Mouse (Mus musculus) stomach, postnatal 0 days (tissue): ENCODE measurements around the gene Sct. TPM values are rescaled to one million over a fixed set of nuclear protein-coding genes. Genes with fewer than 3 reads are reported as not detected.
A peak's percentile ranks its signal among the peaks of the same experiment; 100 is the strongest.

Experiments
- ATAC-seq: fragments of 200-750 bp; cut with Nextera tagmentation; 2 replicates; pipeline ENCODE4 v1.8.0; 2017; ENCODE audit not compliant: low FRiP score, low TSS enrichment
- DNase-seq: peaks from one replicate; pipeline ENCODE4 v3.0.0-alpha.2; 2016; ENCODE audit warnings: low spot score
- H3K27ac ChIP-seq: fragments of 300-500 bp; sonication (generic); replicated peaks from 2 replicates; pipeline ENCODE4 v1.5.1; 2014; ENCODE audit warnings: mild to moderate bottlenecking, control low read depth
- H3K27me3 ChIP-seq: fragments of 300-500 bp; sonication (generic); 2 replicates; pipeline ENCODE4 v1.6.1; 2014; ENCODE audit warnings: low read length; ENCODE audit not compliant: control insufficient read depth, insufficient read depth
- H3K36me3 ChIP-seq: fragments of 300-500 bp; sonication (generic); 2 replicates; pipeline ENCODE4 v1.6.1; 2014; ENCODE audit warnings: low read length, mixed read lengths; ENCODE audit not compliant: control insufficient read depth, insufficient read depth
- H3K4me1 ChIP-seq: fragments of 300-500 bp; sonication (generic); replicated peaks from 2 replicates; pipeline ENCODE4 v1.6.1; 2014; ENCODE audit warnings: antibody characterized with exemption; ENCODE audit not compliant: control insufficient read depth, insufficient read depth
- H3K4me2 ChIP-seq: fragments of 300-500 bp; sonication (generic); replicated peaks from 2 replicates; pipeline ENCODE4 v1.6.1; 2014; ENCODE audit warnings: low read depth, mild to moderate bottlenecking, control low read depth, moderate library complexity
- H3K4me3 ChIP-seq: fragments of 300-500 bp; sonication (generic); 2 replicates; pipeline ENCODE4 v1.5.1; 2014; ENCODE audit warnings: low read depth, low read length, control low read depth
- H3K9ac ChIP-seq: fragments of 300-500 bp; sonication (generic); 2 replicates; pipeline ENCODE4 v1.6.1; 2014; ENCODE audit warnings: mild to moderate bottlenecking, low read length, control low read depth, mixed read lengths
- H3K9me3 ChIP-seq: fragments of 300-500 bp; sonication (generic); 2 replicates; pipeline ENCODE4 v1.6.1; 2016; ENCODE audit warnings: low read length; ENCODE audit not compliant: control insufficient read depth
- CTCF ChIP-seq: IDR thresholded peaks from 2 replicates; pipeline ENCODE4 v1.5.1; 2016; ENCODE audit warnings: antibody characterized with exemption, low read depth, mild to moderate bottlenecking, moderate library complexity
- EP300 ChIP-seq: optimal IDR thresholded peaks from 2 replicates; pipeline ENCODE3; 2016; ENCODE audit warnings: antibody characterized with exemption
- WGBS: fragments of 180-500 bp; shearing (Covaris S2); extraction: QIAGEN DNeasy Blood & Tissue Kit; methylation state at CpG from one replicate; pipeline ENCODE4 v1.1.7; 2014; 5-methylcytosine and 5-hydroxymethylcytosine counted together
- polyA plus RNA-seq: library from polyadenylated mRNA; unstranded; fragments of >200 nt; fragmentation: Nextera tagmentation; extraction: Ambion mirVana; gene quantifications from 2 replicates; pipeline ENCODE4 v1.2.1, GENCODE M21; 2015

Gene Sct
- polyA plus RNA-seq, 1 experiment from 2014 or later = 2.2 TPM

DNA sequence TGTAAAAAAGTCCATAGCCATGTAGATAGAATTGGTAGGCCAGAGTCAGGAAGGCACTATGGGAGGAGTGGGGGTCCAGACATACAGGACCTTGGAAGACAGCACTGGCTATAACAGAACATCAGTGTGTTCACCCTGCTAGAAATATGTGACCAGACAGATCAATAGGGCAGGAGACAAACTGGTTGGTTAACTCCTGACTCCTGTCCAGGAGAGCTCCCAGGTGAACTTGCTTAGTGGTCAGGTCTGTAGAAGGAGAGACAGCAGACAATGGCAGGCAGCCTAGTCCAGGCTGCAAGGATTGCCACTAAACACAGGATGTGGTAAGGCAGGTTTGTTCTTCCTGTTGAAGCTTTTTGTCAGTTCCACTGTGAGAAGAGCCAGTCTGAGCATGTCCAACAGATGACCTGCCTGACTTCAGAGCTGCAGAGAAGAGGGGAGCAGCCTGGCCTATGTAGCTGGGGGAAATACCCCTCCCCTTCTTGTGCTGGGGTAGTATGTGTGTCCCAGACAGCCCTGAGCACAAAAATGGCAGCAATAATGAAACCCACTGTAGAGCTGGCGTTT, 23.9 kb upstream of the Sct start:
- TF ChIP-seq EP300 = no peak
- no peak for TF ChIP-seq CTCF
- WGBS = 88% methylated on average over 1 of the region's 1 CpGs
- no peak overlapping the region for H3K9ac ChIP-seq
- no peaks in the 10 kb centered on the region for H3K27me3 ChIP-seq
- no peak overlapping the region for H3K4me3 ChIP-seq
- ATAC-seq (no peak), DNase-seq (no peak)
- no peaks in the 10 kb centered on the region for H3K9me3 ChIP-seq
- peaks cover 38% of the 10 kb centered on the region for H3K36me3 ChIP-seq
- no peaks in the 10 kb centered on the region for H3K4me1 ChIP-seq
- no peak overlapping the region for H3K27ac ChIP-seq
- H3K4me2 ChIP-seq = no peak overlapping the region

DNA sequence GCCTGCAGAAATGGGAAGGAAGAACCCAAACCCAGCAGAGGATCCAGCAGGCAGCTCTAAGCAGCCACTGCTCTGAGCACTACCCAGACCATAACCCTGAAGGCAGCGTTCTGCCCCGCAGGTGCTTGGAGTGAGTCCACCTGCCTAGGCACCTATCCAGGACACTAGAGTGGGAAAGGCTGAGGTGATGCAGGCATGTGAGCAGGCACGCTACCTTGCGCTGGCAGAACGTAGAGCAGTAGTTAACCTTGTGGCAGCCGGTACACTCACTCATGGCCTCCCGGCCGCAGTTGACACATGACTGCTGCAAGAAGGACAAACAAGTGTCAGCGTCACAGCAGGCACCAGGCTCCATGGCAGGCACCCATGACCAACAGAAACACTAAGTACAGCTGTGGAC, 22.5 kb upstream of the Sct start:
- WGBS = 96% methylated on average over 9 of the region's 9 CpGs
- H3K4me2 ChIP-seq = no peak overlapping the region
- H3K4me1 ChIP-seq = no peaks in the 10 kb centered on the region
- H3K4me3 ChIP-seq = no peak overlapping the region
- H3K9me3 ChIP-seq = no peaks in the 10 kb centered on the region
- no peak overlapping the region for H3K27ac ChIP-seq
- no peak overlapping the region for H3K9ac ChIP-seq
- H3K36me3 ChIP-seq = peaks cover 28% of the 10 kb centered on the region
- no peaks in the 10 kb centered on the region for H3K27me3 ChIP-seq
- ATAC-seq (no peak), DNase-seq (no peak)
- no peak for TF ChIP-seq EP300
- no peak for TF ChIP-seq CTCF

DNA sequence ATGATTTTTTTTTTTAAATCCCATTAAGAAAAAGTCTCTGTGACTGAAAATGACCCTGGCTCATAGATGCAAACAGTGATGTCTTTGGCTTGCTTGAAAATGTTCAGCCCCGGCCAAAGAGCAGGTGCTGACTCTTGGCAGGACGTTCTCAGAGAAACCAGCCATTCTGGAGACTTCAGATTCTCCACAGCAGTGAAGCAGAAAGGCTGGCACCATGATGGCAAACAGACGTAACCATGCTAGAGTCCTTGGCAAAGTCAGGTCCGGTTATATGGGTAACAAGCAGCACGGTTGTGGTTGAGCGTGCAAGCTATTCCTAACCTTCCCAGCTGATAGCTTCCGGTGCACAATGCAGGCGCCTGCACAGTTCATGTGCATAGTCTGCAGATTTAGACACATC, 20.2 kb upstream of the Sct start:
- no peak overlapping the region for H3K4me2 ChIP-seq
- H3K4me1 ChIP-seq = no peaks in the 10 kb centered on the region
- TF ChIP-seq CTCF = no peak
- H3K4me3 ChIP-seq = no peak overlapping the region
- DNase-seq (no peak), ATAC-seq (no peak)
- 92% methylated on average over 8 of the region's 8 CpGs for whole genome bisulfite sequencing
- peaks cover 4% of the 10 kb centered on the region; the same call in 1 of the 2 replicates for H3K27me3 ChIP-seq
- H3K9me3 ChIP-seq = no peaks in the 10 kb centered on the region
- no peak overlapping the region for H3K27ac ChIP-seq
- no peak overlapping the region for H3K9ac ChIP-seq
- H3K36me3 ChIP-seq = peaks cover 19% of the 10 kb centered on the region; the same call in 1 of the 2 replicates

DNA sequence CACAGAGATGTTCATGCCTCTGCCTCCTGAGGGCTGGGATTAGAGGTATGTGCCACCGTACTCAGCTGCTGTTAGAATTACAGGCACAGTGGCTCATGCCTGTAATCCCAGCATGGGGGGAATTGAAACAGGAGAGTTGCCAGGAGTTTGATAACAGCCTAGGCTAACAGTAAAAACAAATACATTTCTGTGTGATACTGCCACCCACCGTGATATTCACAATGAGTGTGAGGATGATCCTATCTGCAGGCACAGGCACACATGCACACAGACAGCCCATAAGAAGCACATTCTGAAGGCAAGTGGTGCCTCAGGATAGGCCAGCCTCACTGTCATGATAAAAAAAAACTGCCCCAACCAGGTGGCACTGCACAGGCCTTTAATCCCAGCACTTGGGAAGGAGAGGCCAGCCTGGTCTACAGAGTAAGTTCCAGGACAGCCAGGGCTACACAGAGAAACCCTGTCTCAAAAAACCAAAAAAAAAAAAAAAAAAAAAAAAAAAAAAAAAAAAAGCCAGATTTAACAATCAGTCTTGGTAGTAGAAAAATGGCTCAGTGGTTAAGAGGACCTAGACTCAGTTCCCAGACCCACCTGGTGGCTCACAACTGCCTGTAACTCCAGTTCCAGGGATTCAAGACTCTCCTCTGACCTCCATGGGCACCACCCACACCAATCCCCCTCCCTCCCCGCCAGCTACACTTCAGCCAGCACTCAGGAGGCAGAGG, 19.2 kb upstream of the Sct start:
- H3K36me3 ChIP-seq = peaks cover 15% of the 10 kb centered on the region; the same call in 1 of the 2 replicates
- WGBS = 73% methylated on average over 3 of the region's 3 CpGs
- H3K4me3 ChIP-seq = no peak overlapping the region
- no peak overlapping the region for H3K27ac ChIP-seq
- ATAC-seq (no peak), DNase-seq (no peak)
- no peak overlapping the region for H3K9ac ChIP-seq
- H3K9me3 ChIP-seq = no peaks in the 10 kb centered on the region
- H3K4me2 ChIP-seq = no peak overlapping the region
- H3K27me3 ChIP-seq = peaks cover 6% of the 10 kb centered on the region; the same call in 1 of the 2 replicates
- no peak for TF ChIP-seq EP300
- TF ChIP-seq CTCF = no peak
- no peaks in the 10 kb centered on the region for H3K4me1 ChIP-seq

DNA sequence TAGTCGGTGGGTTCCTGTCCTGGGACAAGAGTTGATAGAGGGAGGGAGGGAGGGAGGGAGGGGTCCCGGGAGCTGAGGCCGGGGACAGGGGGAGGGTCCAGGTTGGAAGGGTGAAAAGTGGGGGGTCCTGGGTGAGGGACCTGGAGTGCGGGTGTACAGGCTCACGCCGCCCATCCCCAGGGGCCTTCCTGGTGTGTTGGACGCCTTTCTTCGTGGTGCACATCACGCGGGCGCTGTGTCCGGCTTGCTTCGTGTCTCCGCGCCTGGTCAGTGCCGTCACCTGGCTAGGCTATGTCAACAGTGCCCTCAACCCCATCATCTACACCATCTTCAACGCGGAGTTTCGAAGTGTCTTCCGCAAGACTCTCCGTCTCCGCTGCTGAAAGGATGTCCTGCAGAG, 15.5 kb upstream of the Sct start:
- Histone ChIP-seq H3K9me3 (no peaks in the 10 kb centered on the region), H3K27ac (no peak overlapping the region), H3K4me1 (no peaks in the 10 kb centered on the region), H3K4me3 (peak overlapping the region; percentile 36), H3K4me2 (peak overlapping the region; percentile 58), H3K9ac (no peak overlapping the region), H3K36me3 (no peaks in the 10 kb centered on the region), H3K27me3 (peaks cover 9% of the 10 kb centered on the region; the same call in 1 of the 2 replicates)
- no peak for DNase-seq
- no peak for TF ChIP-seq EP300
- no peak for TF ChIP-seq CTCF
- no peak for ATAC-seq
- WGBS = 14% methylated on average over 22 of the region's 22 CpGs

DNA sequence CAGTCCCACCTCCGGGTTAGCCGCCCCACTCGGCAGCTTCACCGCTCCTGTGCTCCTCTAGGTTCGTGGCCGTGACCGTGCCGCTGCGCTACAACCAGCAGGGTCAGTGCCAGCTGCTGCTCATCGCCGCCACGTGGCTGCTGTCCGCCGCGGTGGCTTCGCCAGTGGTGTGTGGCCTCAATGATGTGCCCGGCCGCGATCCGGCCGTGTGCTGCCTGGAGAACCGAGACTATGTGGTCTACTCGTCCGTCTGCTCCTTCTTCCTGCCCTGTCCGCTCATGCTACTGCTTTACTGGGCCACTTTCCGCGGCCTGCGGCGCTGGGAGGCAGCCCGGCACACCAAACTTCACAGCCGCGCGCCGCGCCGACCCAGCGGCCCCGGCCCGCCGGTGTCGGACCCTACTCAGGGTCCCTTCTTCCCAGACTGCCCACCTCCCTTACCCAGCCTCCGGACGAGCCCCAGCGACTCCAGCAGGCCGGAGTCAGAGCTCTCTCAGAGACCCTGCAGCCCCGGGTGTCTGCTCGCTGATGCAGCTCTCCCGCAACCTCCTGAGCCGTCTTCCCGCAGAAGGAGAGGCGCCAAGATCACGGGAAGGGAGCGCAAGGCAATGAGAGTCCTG, 15.0 kb upstream of the Sct start:
- peak overlapping the region; percentile 36 for H3K4me3 ChIP-seq
- WGBS = 1% methylated on average over 51 of the region's 53 CpGs
- H3K9ac ChIP-seq = peak overlapping the region; percentile 43; the same call in 1 of the 2 replicates
- H3K27ac ChIP-seq = no peak overlapping the region
- peaks cover 9% of the 10 kb centered on the region; the same call in 1 of the 2 replicates for H3K27me3 ChIP-seq
- DNase-seq (peak; percentile 46), ATAC-seq (peak; percentile 25; the same call in 1 of the 2 replicates)
- peak overlapping the region; percentile 58 for H3K4me2 ChIP-seq
- no peaks in the 10 kb centered on the region for H3K9me3 ChIP-seq
- TF ChIP-seq CTCF (peak; percentile 24; the same call in 1 of the 2 replicates), EP300 (no peak)
- H3K4me1 ChIP-seq = no peaks in the 10 kb centered on the region
- H3K36me3 ChIP-seq = no peaks in the 10 kb centered on the region
